Comparison of ENCODE assay signal across 9 mouse cellular contexts in genomic region chr8:88506981-88507380, GRCm38 (mm10).
"Had no signal": no experiment of that assay in that cellular context is flagged by ENCODE, and none has a peak within 500 bp of the region (broad histone marks: within the 10 kb centered on the region; RNA-seq: fewer than 3 reads in every experiment).

No protein-coding gene starts in this region.

- H3K4me2 ChIP-seq: intestine, embryonic 15.5 days; limb, embryonic 12.5 days; lung, embryonic 14.5 days; midbrain, embryonic 13.5 days had no signal

- ATAC-seq: intestine, embryonic 15.5 days; midbrain, embryonic 13.5 days had no signal

- H3K9me3 ChIP-seq: intestine, embryonic 15.5 days; limb, embryonic 12.5 days; midbrain, embryonic 13.5 days had no signal

- H3K4me1 ChIP-seq: intestine, embryonic 15.5 days had no signal

- H3K9ac ChIP-seq: intestine, embryonic 15.5 days; limb, embryonic 12.5 days; liver, embryonic 14.5 days; lung, embryonic 14.5 days; midbrain, embryonic 13.5 days had no signal

- H3K27ac ChIP-seq: intestine, embryonic 15.5 days; limb, embryonic 12.5 days; liver, embryonic 14.5 days; midbrain, embryonic 13.5 days had no signal

- DNase-seq: kidney, postnatal 25 days; liver; lung, embryonic 14.5 days; right cerebral cortex, postnatal 14 days; thymus, postnatal 36 days had no signal

- H3K36me3 ChIP-seq: intestine, embryonic 15.5 days; limb, embryonic 12.5 days; midbrain, embryonic 13.5 days had no signal

- H3K4me3 ChIP-seq: intestine, embryonic 15.5 days; limb, embryonic 12.5 days; midbrain, embryonic 13.5 days had no signal
